Comparison of ENCODE assay signal across 12 mouse cellular contexts in the genomic region with DNA sequence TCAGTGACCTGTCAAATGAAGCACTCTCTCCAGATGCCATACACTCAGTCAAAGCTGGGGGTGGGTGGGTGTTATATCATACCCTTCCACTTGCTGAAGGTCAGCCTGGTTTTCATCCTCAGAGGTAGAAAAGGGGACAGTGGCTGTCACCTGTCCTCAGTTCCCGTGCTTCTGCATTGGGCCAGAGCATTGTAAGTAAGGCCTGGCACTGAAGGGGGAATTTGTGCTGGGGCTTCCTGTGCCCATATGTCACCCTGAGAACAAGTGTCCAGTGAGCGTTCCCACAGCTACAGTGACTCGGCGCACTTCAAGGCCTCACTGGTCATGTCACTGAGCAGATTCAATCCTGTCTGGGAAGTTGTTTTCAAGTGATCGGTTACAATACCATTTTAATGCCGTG.
DNase-seq lines count a peak whose midpoint lies in the region.
"Had no signal": no experiment of that assay in that cellular context is flagged by ENCODE, and none has a peak within 500 bp of the region (broad histone marks: within the 10 kb centered on the region; RNA-seq: fewer than 3 reads in every experiment).

No protein-coding gene starts in this region.

- peak; percentile 47 for DNase-seq in cerebellum, adult 11 months
- DNase-seq in cerebellum, postnatal 4 days (ENCODE audit: low spot score in 2 of 2): no peak
- DNase-seq in cerebellum, adult 18-20 months: peak; percentile 55 to 71
- DNase-seq in cerebellum, adult 9-10 months: peak; percentile 76
- peak; percentile 46 to 56 for DNase-seq in cerebellum, postnatal 36 days
- DNase-seq in kidney, adult 8-10 months: no peak
- no peak for DNase-seq in layer of hippocampus, adult 9-11 months
- DNase-seq: adrenal gland, postnatal 14 days; gastrocnemius, postnatal 10 days; heart, postnatal 10 days; heart, postnatal 4 days; kidney, adult 9 months had no signal

Comparison
In these comparisons a context has a peak if more than half of its experiments do, and no peak if none do; other contexts are left out.
1. DNase-seq: peak in cerebellum, adult 11 months (single experiment), cerebellum, adult 18-20 months (2 of 2), cerebellum, adult 9-10 months (single experiment) and cerebellum, postnatal 36 days (2 of 2); none in cerebellum, postnatal 4 days (0 of 2), kidney, adult 8-10 months (0 of 2) and layer of hippocampus, adult 9-11 months (single experiment).